Mouse (Mus musculus): ENCODE results near the gene Agtpbp1.

GRCm38 (mm10) chr13:59533331-59533730 is 51.7 kb downstream of the Agtpbp1 start:
- TF ChIP-seq CTCF (IDR thresholded peaks at IDR 0.05; ENCODE audit: extremely low read depth, insufficient read depth, insufficient read length, insufficient replicate concordance) (no peak), POLR2A (IDR thresholded peaks at IDR 0.05; ENCODE audit: low read depth, low read length) (no peak)
